Mouse (Mus musculus): Measurements from ENCODE around the gene Etnk2. TPM values are rescaled to one million over a fixed set of nuclear protein-coding genes. Genes with fewer than 3 reads are reported as not detected.

Gene Etnk2
- polyA plus RNA-seq, 1 experiment from 2014 or later, result 1.3 TPM

DNA sequence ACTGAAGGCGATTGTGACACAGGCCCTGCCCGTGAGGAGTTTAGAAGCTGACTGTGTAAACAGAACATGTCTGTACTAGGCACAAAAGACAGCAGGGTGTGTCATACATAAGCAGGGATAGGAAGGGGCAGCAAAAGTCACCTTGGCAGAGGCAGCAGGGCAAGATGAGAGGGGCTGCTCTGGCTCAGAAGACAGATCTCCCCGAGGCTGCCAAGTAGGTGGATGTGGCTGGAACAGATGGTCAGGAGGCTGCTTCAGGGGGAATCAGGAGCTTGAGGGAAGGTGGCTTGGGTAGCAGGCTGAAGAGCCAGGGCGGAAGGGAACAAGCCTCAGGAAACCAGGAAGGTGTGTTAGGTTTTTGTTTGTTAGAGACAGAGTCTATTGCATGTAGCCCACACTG, 7.0 kb downstream of the Etnk2 start:
- WGBS, result 62% methylated on average over 4 of the region's 4 CpGs
- H3K4me1 ChIP-seq (replicated peaks), result peaks cover 21% of the 10 kb centered on the region
- H3K36me3 ChIP-seq, result no peaks in the 10 kb centered on the region
- H3K27ac ChIP-seq, result no peak overlapping the region
- ATAC-seq (ENCODE audit: insufficient number of reproducible peaks, insufficient read depth, low FRiP score, low TSS enrichment, low read depth), result no peak
- H3K27me3 ChIP-seq, result peaks cover 15% of the 10 kb centered on the region
- no peak overlapping the region for H3K4me3 ChIP-seq (replicated peaks)
- no peaks in the 10 kb centered on the region for H3K9me3 ChIP-seq
- no peak overlapping the region for H3K4me2 ChIP-seq
- no peak overlapping the region for H3K9ac ChIP-seq (replicated peaks)

- Histone ChIP-seq H3K27ac (no peak overlapping the region), H3K4me3 (replicated peaks) (no peak overlapping the region), H3K4me1 (replicated peaks) (peaks cover 21% of the 10 kb centered on the region), H3K27me3 (peaks cover 4% of the 10 kb centered on the region), H3K36me3 (no peaks in the 10 kb centered on the region), H3K9me3 (no peaks in the 10 kb centered on the region), H3K4me2 (no peak overlapping the region), H3K9ac (replicated peaks) (no peak overlapping the region)
- no peak for ATAC-seq (ENCODE audit: insufficient number of reproducible peaks, insufficient read depth, low FRiP score, low TSS enrichment, low read depth)
- WGBS, result 88% methylated on average over 6 of the region's 6 CpGs
Measured at GRCm38 (mm10) chr1:133371431-133371830, 8.1 kb downstream of the Etnk2 start.

- H3K27ac ChIP-seq, result no peak overlapping the region
- no peak overlapping the region for H3K4me3 ChIP-seq (replicated peaks)
- no peak for ATAC-seq (ENCODE audit: insufficient number of reproducible peaks, insufficient read depth, low FRiP score, low TSS enrichment, low read depth)
- 68% methylated on average over 8 of the region's 8 CpGs for WGBS
- H3K27me3 ChIP-seq, result no peaks in the 10 kb centered on the region; the same call in 1 of the 2 replicates
- peaks cover 21% of the 10 kb centered on the region for H3K4me1 ChIP-seq (replicated peaks)
- no peak overlapping the region for H3K9ac ChIP-seq (replicated peaks)
- H3K9me3 ChIP-seq, result no peaks in the 10 kb centered on the region
- H3K36me3 ChIP-seq, result no peaks in the 10 kb centered on the region
- H3K4me2 ChIP-seq, result no peak overlapping the region
Measured at GRCm38 (mm10) chr1:133372113-133372512, 8.7 kb downstream of the Etnk2 start.

DNA sequence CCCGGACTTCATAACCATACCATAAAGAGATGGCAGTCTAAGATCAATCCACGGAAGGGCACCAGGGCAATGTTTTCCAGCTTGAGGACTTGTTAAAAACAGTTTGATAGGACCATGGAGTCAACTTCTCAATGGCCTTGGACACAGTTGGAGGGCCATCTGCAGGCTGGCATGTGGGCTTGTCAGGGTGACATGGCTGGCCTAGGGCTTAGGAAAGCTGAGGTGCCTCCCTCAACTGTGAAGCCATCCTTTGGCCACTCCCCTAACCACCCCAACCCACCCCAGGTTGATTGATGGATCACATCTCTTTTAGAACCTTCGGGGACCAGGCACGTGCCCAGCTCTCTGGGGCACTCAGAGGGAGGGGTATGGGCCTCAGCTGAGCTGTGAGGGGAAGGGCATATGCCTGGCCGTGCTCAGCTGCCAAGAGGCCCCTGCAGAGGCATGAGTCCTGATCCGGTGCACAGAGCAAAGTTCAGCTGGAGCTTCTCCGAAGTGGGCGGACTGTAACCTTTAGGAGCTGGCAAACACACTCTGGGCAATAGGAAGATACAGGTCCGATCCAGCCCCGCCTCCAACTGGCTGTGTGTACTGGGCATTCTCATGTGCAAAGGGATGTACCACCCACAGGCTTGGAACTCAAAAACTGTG, 12.4 kb downstream of the Etnk2 start:
- no peak overlapping the region for H3K4me3 ChIP-seq (replicated peaks)
- no peak overlapping the region for H3K9ac ChIP-seq (replicated peaks)
- no peak for ATAC-seq (ENCODE audit: insufficient number of reproducible peaks, insufficient read depth, low FRiP score, low TSS enrichment, low read depth)
- H3K36me3 ChIP-seq, result no peaks in the 10 kb centered on the region
- no peaks in the 10 kb centered on the region for H3K27me3 ChIP-seq
- no peak overlapping the region for H3K27ac ChIP-seq
- H3K9me3 ChIP-seq, result no peaks in the 10 kb centered on the region
- 64% methylated on average over 10 of the region's 10 CpGs for WGBS
- H3K4me1 ChIP-seq (replicated peaks), result 0 out of 2 replicates have a peak, but pooled peaks cover 7% of the 10 kb centered on the region
- no peak overlapping the region for H3K4me2 ChIP-seq

- no peaks in the 10 kb centered on the region for H3K27me3 ChIP-seq
- H3K4me3 ChIP-seq (replicated peaks), result no peak overlapping the region
- no peak for ATAC-seq (ENCODE audit: insufficient number of reproducible peaks, insufficient read depth, low FRiP score, low TSS enrichment, low read depth)
- H3K36me3 ChIP-seq, result no peaks in the 10 kb centered on the region
- WGBS, result 87% methylated on average over 5 of the region's 5 CpGs
- no peak overlapping the region for H3K9ac ChIP-seq (replicated peaks)
- H3K4me1 ChIP-seq (replicated peaks), result 0 out of 2 replicates have a peak, but pooled peaks cover 5% of the 10 kb centered on the region
- no peak overlapping the region for H3K4me2 ChIP-seq
- no peak overlapping the region for H3K27ac ChIP-seq
- H3K9me3 ChIP-seq, result no peaks in the 10 kb centered on the region
Measured at GRCm38 (mm10) chr1:133377547-133377946, 14.2 kb downstream of the Etnk2 start.

- Histone ChIP-seq H3K4me3 (replicated peaks) (no peak overlapping the region), H3K27ac (no peak overlapping the region), H3K4me1 (replicated peaks) (0 out of 2 replicates have a peak, but pooled peaks cover 3% of the 10 kb centered on the region), H3K27me3 (no peaks in the 10 kb centered on the region), H3K9ac (replicated peaks) (no peak overlapping the region), H3K4me2 (no peak overlapping the region), H3K36me3 (peaks cover 8% of the 10 kb centered on the region; the same call in 1 of the 2 replicates), H3K9me3 (no peaks in the 10 kb centered on the region)
- WGBS, result 66% methylated on average over 10 of the region's 10 CpGs
- ATAC-seq (ENCODE audit: insufficient number of reproducible peaks, insufficient read depth, low FRiP score, low TSS enrichment, low read depth), result no peak
Measured at GRCm38 (mm10) chr1:133379254-133379985, 16.0 kb downstream of the Etnk2 start.

DNA sequence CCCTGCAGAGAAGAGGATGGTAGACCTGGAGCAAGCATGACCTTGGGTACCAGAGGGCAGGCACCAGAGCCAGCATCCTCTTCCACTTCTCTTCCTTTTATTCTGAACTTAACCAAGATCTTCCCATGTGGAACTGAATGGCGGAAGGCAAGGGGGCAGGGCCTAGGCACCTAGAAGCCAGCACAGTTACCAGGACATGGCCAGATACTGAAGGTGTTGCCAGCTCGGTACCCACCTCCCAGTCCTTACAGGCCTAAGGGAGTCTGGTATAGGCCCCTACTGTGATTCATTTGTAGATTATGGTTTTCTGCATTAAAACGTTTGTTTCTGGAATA, 16.6 kb downstream of the Etnk2 start:
- Histone ChIP-seq H3K27ac (no peak overlapping the region), H3K9me3 (no peaks in the 10 kb centered on the region), H3K36me3 (peaks cover 11% of the 10 kb centered on the region; the same call in 1 of the 2 replicates), H3K9ac (replicated peaks) (no peak overlapping the region), H3K4me3 (replicated peaks) (no peak overlapping the region), H3K4me1 (replicated peaks) (0 out of 2 replicates have a peak, but pooled peaks cover 3% of the 10 kb centered on the region), H3K4me2 (no peak overlapping the region), H3K27me3 (no peaks in the 10 kb centered on the region)
- WGBS, result 75% methylated on average over 3 of the region's 3 CpGs
- ATAC-seq (ENCODE audit: insufficient number of reproducible peaks, insufficient read depth, low FRiP score, low TSS enrichment, low read depth), result no peak

DNA sequence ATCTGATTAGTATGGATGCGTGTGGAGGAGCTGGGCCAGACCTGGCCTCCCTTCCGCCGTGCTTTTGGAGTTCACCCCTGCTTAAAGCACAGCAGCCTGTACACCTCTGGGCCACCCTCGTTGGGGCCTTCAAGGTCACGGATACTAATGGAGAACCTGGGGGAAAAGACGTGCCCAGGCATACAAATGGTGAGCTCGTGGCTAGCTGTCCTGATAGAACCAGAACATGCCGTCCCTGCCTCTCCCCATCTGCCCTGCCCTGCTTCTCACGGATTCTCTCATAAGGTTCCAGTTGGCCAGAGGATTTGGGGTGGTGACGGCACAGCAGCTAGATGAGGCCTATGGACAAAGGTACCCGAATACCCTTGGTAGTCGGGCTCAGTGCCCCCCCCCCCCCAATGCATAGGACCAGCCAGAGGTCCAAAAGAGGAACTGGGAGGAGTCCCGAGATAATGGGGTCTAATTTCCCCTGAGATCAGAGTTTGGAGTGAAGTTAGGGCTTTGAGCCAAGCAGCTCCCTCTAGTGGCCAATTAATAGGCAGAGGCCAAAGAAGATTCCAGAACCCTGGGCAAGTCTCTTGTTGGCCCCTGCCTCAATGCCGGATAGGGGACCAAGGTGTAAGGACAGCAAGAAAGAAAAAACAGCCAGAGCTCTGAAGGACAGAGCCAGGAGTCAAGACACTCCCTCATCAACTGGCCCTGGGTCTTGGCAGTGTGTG, 17.1 kb downstream of the Etnk2 start:
- Histone ChIP-seq H3K4me1 (replicated peaks) (peaks cover 3% of the 10 kb centered on the region; the same call in 1 of the 2 replicates), H3K9me3 (no peaks in the 10 kb centered on the region), H3K4me2 (no peak overlapping the region), H3K9ac (replicated peaks) (no peak overlapping the region), H3K36me3 (peaks cover 11% of the 10 kb centered on the region; the same call in 1 of the 2 replicates), H3K27me3 (no peaks in the 10 kb centered on the region), H3K4me3 (replicated peaks) (no peak overlapping the region), H3K27ac (no peak overlapping the region)
- ATAC-seq (ENCODE audit: insufficient number of reproducible peaks, insufficient read depth, low FRiP score, low TSS enrichment, low read depth), result no peak
- 78% methylated on average over 14 of the region's 14 CpGs for WGBS

DNA sequence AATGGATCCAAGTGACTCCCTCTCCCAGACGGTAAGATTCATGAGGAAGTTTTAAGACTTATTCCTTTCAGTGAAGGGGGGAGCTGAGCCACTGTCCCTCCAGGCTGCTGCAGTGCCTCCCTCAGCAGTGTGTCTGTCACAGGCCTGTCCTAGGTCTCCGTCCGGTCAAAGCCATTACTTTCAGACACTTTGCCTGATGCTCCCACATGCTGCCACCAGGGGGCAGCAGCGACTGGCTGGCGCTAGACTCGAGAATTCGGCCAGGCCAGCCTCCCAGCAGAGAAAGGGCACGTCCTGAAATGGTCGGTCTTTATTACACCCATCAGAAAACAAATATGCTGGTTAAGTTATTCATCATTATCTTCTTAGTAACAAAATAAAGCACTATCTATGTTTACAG, 18.6 kb downstream of the Etnk2 start:
- Histone ChIP-seq H3K36me3 (peaks cover 16% of the 10 kb centered on the region; the same call in 1 of the 2 replicates), H3K9ac (replicated peaks) (no peak overlapping the region), H3K9me3 (no peaks in the 10 kb centered on the region), H3K4me3 (replicated peaks) (no peak overlapping the region), H3K27ac (no peak overlapping the region), H3K4me1 (replicated peaks) (peaks cover 10% of the 10 kb centered on the region), H3K4me2 (no peak overlapping the region), H3K27me3 (no peaks in the 10 kb centered on the region)
- 6% methylated on average over 9 of the region's 9 CpGs for WGBS
- no peak for ATAC-seq (ENCODE audit: insufficient number of reproducible peaks, insufficient read depth, low FRiP score, low TSS enrichment, low read depth)

DNA sequence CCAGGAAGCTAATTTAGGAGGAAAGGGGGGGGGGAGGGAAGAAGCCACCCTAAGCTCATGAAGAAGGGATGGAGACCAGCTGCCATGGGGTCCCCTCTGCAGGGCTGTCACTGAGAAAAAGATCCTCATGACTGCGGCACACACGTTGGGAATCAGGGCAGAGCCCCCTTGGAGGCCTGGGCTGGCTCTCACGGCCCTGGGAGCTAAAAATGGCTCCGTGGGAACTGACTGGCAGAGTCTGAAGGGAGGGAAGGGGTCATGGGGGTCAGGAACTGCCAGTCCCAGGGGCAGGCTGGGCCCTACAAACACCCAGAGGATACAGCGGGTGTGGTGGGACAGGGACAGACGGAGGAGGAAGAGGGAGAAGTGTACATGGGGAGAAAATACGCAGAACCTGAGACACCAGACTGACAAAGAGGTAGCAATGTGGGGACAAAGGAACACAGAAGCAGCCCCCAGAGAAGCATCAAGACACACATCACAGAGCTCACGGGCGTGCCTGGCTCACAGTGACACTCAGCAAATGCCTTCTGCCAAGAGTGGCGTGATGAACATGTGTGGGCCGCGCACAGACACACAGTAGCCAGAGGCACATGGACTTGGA, 19.3 kb downstream of the Etnk2 start:
- Histone ChIP-seq H3K4me1 (replicated peaks) (peaks cover 10% of the 10 kb centered on the region), H3K4me3 (replicated peaks) (no peak overlapping the region), H3K4me2 (no peak overlapping the region), H3K9me3 (no peaks in the 10 kb centered on the region), H3K9ac (replicated peaks) (no peak overlapping the region), H3K36me3 (peaks cover 16% of the 10 kb centered on the region; the same call in 1 of the 2 replicates), H3K27me3 (no peaks in the 10 kb centered on the region), H3K27ac (no peak overlapping the region)
- 53% methylated on average over 12 of the region's 12 CpGs for WGBS
- no peak for ATAC-seq (ENCODE audit: insufficient number of reproducible peaks, insufficient read depth, low FRiP score, low TSS enrichment, low read depth)

All from limb, embryonic 12.5 days (tissue).